Mouse (Mus musculus) testis, postnatal 10 days (tissue): ENCODE results near the gene Bend5.

Experiments
- DNase-seq: peaks from one replicate; pipeline ENCODE4 v3.0.0; 2021; ENCODE audit warnings: low spot score

Bend5 gene

DNA sequence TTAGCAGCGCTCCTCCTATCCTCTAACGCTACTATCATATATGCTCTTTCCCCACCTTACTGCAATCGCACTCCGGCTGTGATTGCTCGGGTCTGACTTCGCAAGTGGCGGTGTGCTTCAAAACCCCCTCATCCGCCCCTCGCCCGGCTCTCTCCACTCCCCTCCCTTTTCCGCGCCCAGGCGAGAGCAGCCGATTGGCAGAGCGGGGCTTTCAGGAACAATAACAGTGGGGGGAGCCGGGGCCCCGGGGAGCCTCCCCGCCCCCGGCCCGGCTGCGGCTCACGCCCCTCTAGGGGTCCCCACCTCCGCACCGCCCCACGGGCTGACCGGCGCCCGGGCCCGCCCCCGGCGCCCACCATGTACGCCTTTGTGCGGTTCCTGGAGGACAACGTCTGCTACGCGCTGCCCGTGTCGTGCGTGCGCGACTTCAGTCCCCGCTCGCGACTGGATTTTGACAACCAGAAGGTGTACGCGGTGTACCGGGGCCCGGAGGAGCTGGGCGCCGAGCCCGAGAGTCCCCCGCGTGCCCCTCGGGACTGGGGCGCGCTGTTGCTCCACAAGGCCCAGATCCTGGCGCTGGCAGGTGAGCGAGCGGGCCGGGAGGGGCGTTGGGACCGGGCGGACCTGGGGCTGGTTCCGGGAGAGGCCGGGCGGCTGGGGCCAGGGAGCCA lies at the start of gene Bend5:
Bend5 (plus strand) TSS at position 189 of the 671 bp plus-strand sequence.
- DNase-seq: peak; percentile 83

DNA sequence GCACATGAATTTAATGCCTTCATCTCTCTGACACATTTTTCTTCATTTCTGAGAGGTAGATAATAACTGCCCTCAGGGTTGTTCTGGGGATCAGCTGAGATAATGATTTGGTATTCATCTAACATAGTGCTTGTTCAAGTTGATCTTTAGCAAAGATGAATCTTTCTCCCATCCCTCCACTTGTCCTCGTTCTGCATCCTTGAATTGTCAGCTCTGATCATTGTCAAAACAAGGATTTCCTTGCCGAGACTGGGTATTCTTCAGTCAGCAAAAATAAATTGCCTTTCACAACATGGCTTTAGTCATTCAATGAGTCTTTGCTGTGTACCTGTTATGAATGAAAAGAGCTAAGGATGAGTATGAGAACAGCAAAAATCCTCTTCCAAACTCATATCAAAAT lies 47.0 kb upstream of the Bend5 start:
- no peak for DNase-seq

DNA sequence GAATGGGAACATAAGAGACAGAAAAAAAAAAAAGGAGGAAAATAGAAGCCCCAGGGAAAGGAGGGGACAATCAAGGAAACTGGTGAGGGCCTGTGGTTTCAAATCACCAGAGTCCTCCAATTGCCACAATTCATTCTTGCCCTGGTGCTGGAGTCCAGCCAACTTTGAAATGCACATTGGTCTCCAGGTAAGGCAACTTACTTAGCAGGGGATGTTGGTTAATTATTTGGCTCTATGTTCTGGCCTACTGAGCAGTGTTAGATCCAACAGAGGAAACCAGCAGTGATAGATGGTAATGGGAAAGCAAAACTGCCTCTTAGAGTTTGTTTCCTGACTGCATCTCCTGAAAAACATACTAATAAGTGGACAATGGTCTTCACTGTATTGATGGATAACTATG lies 37.6 kb upstream of the Bend5 start:
- no peak for DNase-seq

DNA sequence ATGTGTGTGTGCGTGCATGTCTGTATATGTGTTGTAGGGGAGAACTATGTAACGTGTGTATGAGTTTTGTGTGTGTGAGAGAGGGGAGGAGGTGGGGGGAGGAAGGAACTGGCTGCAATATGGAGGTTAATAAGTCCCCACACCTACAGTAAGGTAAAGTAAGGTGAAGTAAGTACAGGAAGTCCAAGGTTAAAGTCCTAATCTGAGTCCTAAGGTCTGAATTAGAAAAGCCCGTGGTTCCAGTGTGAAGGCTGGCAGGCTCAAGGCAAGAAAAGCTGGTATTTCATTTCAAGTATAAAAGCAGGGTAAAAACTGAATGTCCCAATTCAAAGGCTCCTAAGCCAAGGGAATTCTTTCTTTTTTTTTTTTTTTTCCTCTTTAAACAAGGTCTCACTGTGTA lies 36.7 kb upstream of the Bend5 start:
- no peak for DNase-seq

DNA sequence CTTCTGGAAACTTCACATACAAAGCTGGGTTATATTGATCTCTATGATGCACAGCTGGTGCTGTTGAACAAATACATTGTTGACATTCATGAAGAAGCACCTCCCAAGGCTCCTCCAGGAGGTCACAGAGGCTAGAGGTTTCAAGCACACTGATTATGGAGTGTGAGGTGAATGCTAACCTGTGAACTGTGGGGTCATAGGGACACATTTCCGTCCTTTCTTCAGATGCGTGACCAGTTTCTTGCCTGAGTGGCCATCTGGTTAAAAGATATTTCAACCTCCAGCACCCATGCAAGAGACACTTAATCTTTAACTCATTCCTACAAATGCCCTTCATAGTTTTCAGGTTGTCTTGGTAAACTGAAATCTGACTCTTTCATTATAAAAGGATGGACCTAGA lies 31.7 kb upstream of the Bend5 start:
- no peak for DNase-seq

DNA sequence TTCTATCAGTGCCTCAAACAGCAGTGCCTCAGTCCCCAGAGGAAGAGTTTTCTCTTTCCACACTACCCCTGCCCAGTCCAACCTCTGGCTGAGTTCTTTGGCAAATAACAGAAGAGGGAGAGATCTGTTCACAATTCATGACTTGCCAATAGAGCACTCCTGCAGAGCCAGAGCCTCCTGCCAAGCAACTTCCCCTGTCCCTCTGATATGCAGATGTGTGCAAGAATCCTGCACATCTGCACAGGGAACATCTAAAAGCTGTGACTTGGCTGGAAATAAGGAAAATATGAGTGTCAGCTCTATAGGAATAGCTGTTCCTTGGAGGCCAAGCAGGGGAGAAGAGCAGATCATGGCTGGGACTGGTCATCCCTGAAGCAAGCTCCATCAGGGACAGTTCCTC lies 24.1 kb upstream of the Bend5 start:
- no peak for DNase-seq

DNA sequence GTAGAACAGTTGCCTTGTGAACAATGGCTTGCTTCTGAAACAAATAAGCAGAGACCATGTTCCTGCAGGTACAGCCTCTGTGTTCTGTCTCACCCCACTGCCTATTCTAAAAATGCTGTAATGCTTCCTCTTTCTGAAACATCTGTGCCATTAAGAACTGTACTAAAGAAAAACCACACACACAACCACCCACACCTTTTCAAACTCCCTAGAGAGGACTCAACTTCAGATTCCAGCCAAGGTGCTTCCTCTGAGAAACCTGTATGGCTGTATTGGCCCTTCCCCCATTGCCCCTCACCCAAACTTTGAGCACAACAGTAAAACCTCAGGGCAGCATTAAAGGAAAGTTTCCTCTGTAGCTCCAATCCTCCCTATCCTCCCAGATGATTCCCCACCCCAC lies 15.0 kb upstream of the Bend5 start:
- DNase-seq: no peak

DNA sequence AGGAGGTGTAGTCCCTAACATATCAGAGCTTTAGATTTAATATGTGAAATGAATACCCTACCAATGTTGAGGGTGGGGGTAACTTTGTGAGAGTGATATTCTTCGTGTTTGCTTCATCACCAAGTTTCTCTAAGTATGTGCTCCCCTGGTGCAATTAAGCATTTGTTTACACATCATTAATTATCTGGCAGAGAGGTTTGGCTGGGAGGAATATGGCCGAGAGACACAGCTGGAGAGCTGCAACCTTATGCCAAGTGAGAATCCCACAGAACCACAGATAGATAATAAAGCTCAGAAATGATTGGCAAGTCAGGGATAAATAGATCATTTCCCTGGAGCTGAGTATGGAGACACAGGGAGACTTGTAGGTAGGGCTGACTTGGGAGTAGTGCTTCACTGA lies 14.1 kb upstream of the Bend5 start:
- DNase-seq: no peak

DNA sequence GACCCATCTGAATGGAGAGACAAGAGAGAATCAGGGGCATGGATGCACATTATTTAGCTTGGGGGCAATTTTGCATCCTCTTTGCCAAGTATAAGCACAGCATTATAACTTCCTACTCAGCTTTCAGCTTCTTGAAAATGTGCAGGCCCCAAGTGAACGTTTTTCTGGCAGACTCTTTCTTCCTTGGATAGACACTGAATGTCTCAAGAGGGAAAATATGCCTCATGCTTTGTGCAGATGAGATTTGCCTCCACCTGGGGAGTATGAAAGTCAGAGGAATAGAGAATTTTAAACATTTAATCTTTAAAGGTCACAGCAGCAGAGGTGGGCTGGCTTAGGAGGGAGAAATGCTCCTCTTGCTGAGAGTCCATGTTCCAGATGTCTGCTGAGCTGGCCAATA lies 11.6 kb upstream of the Bend5 start:
- DNase-seq: no peak

DNA sequence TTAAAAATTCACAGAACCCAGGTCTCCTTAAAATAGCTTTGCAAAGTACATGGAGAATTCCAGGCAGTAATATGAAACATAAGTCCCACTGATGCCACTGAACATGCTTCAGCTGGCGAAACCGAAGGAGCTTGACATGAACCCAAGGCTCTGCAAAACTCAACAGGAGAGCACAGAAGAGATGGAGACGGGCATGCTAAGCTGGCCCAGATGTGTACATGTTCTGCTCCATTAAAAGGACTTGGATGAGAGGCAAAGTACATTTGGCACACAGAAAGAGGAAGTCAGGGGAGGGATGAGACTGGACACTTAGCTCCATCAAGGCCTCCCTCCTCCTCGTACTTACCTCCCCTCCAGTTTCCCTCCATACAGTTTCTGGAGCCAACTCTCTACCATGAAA lies 4.1 kb upstream of the Bend5 start:
- no peak for DNase-seq

DNA sequence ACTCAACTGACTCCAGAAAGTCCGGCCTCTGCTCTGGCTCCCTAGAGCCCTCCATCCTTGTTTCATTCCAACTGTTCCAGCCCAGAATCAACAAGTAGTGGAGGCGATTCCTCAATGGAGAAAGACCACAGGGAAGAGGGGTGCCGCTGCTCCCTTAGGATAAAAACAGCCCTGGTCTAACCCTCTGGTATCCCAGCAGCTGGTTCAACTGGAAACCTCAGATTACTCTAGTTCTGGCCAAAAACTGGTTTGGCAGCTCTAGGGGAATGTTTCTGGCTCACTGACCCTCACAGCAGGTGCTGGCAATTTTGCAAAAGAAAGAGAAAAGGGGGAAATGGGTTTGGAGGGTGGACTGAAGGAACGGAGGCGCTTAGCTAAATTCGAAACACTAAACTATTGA lies 407 bp upstream of the Bend5 start:
- DNase-seq: no peak

DNA sequence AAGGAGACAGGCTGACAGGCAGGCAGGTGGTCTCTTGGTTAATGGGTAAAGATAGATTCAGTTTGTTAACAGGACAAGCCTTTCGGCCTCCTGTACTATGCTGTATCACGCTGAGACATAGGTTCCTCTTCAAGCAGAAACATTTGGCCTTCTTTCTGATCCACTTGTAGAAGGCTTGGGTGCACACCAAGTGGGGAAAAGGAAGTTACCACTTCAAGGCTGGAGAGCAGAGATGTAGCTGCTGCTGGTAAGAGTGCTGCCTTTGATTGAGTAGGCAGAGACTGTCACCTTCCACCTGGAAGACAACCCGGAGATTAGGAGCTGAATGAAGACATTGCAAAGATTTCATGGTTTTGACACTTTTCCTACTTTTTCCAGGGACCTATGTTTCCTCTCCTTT lies 1.3 kb downstream of the Bend5 start:
- no peak for DNase-seq

DNA sequence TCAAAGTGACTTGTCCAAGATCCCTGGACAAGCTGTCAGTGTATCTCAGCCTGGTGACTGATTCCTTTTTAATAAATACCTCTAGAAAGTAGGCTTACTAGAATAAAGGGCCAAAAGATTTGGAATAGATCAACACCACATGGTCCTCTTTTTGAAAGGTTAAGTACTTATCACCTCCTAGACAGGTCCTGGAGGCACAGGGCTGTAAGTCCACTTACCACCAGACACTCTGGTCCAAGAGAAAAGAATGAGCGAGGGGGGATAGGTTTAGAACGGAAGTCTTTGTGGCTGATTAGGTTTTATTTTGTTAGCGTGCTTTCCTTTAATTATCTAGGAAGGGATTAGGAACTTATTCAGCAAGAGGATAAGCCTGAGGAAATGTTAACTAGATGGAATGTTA lies 1.7 kb downstream of the Bend5 start:
- DNase-seq: no peak

DNA sequence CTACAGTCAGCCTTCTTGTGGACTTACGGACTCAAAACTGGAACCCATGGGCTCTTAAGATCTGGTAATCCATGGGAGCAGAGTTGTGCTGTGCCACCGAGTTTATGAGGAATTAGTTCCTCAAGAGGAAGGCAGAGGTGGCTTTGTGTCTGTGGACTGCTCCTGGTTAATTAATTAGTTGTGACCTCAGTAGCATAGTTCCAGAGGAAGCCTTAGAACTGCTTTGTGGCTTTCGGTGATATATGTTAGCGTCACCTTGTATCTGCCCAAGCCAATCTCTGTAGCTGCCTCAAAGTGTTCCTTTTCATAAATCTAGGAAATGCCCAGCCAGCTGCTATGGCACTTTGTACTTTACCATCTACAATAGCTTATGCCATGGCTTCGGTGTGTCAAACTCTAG lies 2.9 kb downstream of the Bend5 start:
- DNase-seq: no peak

DNA sequence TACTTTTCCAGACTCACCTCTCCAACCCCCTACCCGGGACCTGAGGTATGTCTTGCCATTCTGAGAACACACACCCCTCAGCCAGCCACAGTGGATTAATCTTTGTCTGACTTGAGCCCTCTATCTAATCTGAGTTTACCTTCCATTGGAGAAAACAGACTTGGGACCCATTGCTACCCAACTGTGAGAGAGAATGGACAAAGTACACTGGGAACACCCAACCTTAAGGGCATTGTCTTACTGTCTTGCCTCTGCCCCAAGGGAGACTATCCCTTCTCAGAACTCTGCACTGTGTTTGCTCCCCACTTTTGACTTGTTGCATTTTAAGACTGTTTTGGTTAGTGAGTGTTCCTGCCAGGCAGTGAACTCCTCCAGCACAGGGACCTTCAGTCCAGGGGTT lies 4.7 kb downstream of the Bend5 start:
- DNase-seq: no peak

DNA sequence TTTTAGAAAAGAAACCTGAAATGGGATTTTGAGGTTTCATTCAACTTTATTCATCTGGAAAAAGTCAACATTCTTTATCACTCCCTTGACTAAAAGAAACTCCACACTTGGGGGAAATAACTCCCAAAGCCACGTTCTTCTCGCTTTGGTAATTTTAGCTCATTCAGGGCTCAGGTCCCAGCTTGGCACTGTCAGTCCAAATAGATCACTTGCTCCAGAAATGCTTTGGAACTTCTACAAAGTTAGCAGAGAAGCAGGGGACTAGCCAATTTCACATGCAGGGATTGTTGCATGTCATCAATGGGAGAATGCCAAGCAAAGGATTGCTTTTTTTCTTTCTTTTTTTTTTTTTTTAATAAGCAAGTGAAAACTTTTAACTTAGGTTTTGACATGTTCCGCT lies 5.2 kb downstream of the Bend5 start:
- no peak for DNase-seq

DNA sequence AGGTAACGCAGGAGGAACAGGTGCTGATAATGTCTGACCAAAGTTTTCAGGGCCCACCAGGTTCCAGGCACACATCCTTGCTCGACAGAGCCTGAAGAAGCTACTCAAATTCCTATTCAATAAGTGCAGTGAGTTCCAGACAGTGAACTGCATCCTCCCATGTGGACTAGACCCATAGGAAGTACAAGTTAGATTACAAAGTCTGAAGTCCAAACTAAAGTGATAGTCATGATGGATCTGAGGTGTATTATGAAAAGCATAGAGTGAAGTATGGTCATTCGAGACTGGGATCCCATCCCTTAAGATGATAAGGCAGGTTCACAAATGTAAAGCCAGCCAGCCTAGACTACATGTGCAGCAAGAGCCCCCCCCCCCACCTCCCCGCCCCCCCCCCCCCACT lies 6.1 kb downstream of the Bend5 start:
- no peak for DNase-seq

DNA sequence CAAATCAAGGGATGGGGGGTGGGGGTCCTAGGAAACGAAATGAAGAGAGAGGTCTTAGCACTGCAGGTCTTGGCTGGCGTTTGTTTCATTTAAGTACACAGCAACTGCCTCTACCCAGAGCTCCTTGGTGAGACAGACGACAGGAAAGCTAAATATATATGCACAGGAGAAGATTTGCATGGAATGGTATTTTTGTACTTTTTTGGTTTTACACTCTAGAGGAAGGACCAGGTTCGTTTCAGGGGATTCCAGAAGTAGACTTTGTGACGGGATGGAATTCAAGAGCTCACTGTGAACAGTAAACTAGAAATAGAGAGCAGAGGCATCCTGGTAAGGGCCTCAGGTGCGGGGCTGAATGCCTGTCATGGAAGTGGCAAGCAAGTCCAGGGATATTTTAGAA lies 7.0 kb downstream of the Bend5 start:
- DNase-seq: no peak

DNA sequence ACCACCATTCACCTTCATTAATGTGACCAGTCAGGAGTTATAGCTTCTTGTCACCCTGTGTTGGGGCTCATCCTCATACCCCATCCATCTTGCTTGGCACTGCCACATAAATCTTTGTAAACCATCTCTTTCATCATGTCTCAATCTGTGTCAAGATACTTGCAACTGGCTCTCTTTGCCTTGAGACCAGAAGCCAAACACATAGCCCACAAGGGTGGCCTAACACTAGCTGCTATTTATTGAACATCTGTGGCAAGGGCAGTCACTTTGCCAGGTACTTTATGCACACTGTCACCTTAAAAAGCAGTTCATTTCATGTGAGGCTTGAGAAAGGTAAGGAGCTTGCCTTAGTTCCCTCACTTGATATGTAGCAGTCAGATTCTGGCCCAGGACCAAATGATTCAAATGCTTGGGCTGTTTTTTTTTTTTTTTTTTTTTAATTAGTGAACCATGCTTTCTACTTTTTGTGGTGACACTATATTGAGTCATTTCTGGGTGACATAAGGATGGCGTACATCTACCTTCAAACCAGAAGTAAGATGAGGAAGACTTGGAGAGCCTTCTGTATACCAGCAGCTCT lies 9.7 kb downstream of the Bend5 start:
- no peak for DNase-seq

DNA sequence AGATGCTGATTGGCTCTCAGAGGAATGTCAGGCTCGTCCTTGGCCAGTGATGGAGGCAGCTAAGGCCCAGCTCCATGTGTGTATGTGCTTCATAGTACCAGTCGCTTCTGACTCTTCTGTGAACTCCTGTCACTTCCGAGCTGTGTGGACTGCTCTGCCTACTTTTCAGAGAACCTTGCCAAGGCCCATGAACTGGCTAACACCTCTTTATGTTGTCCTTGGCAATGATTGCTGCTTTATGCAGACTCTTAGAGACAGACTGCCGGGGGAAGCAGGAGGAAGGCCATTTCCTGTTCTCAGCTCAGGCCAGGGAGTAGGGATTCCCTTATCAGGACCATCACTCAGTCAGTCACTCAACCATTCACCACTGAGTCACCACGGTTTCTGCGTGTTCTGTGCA lies 10.4 kb downstream of the Bend5 start:
- no peak for DNase-seq

DNA sequence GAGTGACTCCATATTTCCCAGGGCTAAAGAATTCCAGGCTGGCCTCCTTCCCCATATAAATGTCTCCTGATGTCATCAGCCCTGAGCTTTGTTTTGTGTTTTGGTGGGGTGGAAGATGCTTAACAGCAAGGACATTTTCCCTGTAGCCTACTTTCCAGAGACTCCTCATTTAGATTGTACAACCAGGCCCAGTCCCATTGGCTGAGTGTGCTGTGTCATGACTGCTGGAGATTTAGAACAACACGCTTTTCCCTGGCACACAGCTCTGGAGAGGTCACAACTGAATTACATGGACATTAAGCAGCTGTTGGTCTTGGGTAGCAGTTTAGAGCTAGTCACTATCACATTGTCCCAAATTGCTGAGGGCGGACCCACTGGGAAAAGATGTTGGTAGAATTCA lies 16.4 kb downstream of the Bend5 start:
- no peak for DNase-seq

DNA sequence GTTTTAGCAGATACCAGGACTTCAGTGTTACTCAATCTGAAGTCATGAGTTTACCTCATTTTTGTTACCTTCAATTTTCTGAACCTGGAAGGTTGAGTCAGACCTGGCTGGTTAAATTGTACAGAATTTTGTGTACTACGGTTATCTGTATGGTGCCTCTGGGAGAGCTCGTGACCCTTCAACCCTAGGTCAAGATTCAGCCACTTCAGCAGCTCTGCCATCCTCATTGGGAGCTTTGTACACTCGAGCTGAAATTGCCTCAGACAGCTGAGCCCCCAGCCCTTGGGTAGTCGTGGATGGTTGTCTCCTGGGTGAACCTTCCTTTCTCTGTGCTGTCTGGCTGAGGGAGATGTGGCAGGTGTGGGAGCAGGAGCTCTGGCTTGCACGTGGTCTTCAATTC lies 17.2 kb downstream of the Bend5 start:
- no peak for DNase-seq

DNA sequence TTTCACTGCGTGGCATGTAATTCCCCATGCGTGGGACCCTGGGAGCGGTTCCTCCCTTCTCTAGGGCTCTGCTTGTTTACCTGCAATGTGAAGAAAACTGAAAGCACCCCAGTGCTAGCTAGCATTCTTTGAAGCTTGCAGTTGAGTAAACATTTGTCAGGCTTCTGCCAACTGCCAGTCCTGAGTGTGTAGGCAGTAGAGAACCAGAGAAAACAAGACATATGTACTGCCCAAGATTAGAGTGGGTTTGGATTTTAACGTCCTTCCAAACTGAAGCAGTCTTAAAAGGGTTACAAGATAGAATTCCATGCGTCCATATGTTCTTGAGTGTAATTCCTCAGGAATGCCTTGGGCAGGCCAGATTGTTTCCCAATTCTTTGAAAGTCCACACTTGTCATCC lies 17.6 kb downstream of the Bend5 start:
- DNase-seq: no peak

DNA sequence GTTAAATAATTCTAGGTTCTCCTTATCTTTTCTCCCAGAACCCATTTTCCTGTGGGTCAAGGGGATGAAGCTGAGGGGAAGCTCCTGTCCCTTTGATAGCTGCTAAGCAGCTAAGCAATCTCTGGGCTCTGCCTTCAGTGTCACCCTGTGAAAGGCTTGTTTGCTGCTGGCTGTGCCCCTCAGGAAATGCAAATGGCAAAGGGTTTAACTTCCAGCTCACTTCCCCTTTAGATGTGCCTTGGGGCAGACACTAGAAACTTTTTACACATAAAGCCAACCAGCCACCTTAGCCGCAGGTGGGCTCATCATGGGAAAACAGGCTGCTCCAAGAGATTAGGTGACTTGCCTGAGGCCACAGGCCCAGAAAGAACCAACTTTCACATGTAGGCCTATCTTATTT lies 26.9 kb downstream of the Bend5 start:
- no peak for DNase-seq
